In the genomic region with DNA sequence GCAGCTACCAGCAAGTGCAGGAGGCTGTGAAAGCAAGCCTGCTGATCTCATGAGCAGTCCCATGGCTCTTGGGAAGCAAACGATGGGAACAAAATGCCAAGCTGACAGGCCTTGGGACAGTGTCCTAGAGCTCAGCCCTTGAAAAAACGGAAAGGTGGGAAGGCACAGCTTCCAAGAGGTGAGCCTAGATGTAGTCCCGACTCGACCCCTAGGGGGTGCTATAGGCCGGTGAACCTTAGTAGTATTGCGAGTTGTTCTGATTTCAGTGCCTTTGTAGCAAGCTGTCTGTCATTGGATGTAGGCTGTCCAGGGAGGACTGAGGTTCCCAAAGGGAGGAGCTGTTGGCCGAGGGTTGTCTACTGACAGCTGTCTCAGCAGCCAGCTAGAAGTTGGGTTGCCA, we compare ENCODE assay signal across 8 mouse cellular contexts. TPM values are rescaled to one million over a fixed set of nuclear protein-coding genes. Genes with fewer than 3 reads are reported as not detected.
DNase-seq lines count a peak whose midpoint lies in the region; ATAC-seq and TF ChIP-seq lines count a peak whose summit lies in the region.

No protein-coding gene starts in this region.

- no peak overlapping the region for H3K27ac ChIP-seq in liver, embryonic 14.5 days

- WGBS in liver, embryonic 14.5 days (ENCODE audit: insufficient replicate concordance), result 8% methylated on average over 7 of the region's 7 CpGs

- H3K36me3 ChIP-seq in liver, embryonic 14.5 days (replicated peaks; ENCODE audit: control insufficient read depth, insufficient read depth, low read depth), result no peaks in the 10 kb centered on the region

- H3K27me3 ChIP-seq in liver, embryonic 14.5 days (ENCODE audit: control insufficient read depth, insufficient read depth, low read length), result no peaks in the 10 kb centered on the region

- H3K4me3 ChIP-seq in liver, embryonic 14.5 days (ENCODE audit: insufficient read depth in 1 of 2, low read depth in 2 of 2, low read length in 2 of 2), result no peak overlapping the region

- no peak overlapping the region for H3K4me2 ChIP-seq in liver, embryonic 14.5 days (ENCODE audit: low read depth)

- TF ChIP-seq EP300 in liver, embryonic 14.5 days (IDR thresholded peaks at IDR 0.05; ENCODE audit: low read depth), result no peak

- H3K9ac ChIP-seq in liver, embryonic 14.5 days (replicated peaks), result no peak overlapping the region

- no peak for ATAC-seq in liver, embryonic 14.5 days (ENCODE audit: insufficient read depth)

- no peaks in the 10 kb centered on the region for H3K9me3 ChIP-seq in liver, embryonic 14.5 days (ENCODE audit: control insufficient read depth, low read length)

- H3K4me1 ChIP-seq in liver, embryonic 14.5 days (replicated peaks; ENCODE audit: control insufficient read depth in 2 of 2, insufficient read depth in 2 of 2, low read length in 1 of 2), result no peaks in the 10 kb centered on the region

- peak; percentile 77 for TF ChIP-seq CTCF in liver, embryonic 14.5 days (IDR thresholded peaks at IDR 0.05; ENCODE audit: low read depth)

- DNase-seq in A20 (ENCODE audit: low read depth, low spot score) (peak; percentile 55), MN1 (ENCODE audit: low spot score) (peak; percentile 41)
- peak; percentile 65 for DNase-seq in cerebellum, adult 9-10 months
- DNase-seq in gastrocnemius, adult 18-20 months (ENCODE audit: low spot score), result peak; percentile 60
- DNase-seq in kidney, postnatal 14 days, result peak; percentile 70
- peak in 2 of 3 experiments; percentile 6 to 16 for DNase-seq in liver, embryonic 14.5 days (ENCODE audit: low read depth in 3 of 3, low spot score in 3 of 3)
- DNase-seq in right cerebral cortex, adult 18-20 months, result peak; percentile 75
- DNase-seq in urinary bladder, postnatal 10 days (ENCODE audit: low spot score), result peak; percentile 29

RNA-seq across cellular contexts. Expression of a gene that starts 49.7 kb away (rescaled TPM):
- total RNA-seq in gastrocnemius, adult 18-20 months (2021), result not detected
- 0.03 and 0.04 TPM in 2 replicates for polyA plus RNA-seq in liver, embryonic 14.5 days (2012; rRNA removed)
- polyA plus RNA-seq in liver, embryonic 14.5 days (2014; fragmentation: Nextera tagmentation; extraction: Ambion mirVana), result 0.29 TPM in 1 of 2 replicates, not detected in the other

Comparison
In these comparisons a context has a peak if more than half of its experiments do, and no peak if none do; other contexts are left out.
1. DNase-seq: peak in every context shown above with its lines; median percentile 75 in right cerebral cortex, adult 18-20 months; 70 in kidney, postnatal 14 days; 65 in cerebellum, adult 9-10 months; 60 in gastrocnemius, adult 18-20 months; 55 in A20; 41 in MN1; 29 in urinary bladder, postnatal 10 days; 11 in liver, embryonic 14.5 days.